Mouse (Mus musculus) lung, postnatal 10 days (tissue): ENCODE results near the gene Ccl25.
"Not testable (repeated sequence)": the region's sequence is repeated elsewhere in the genome, so short reads cannot be mapped to it uniquely, and the experiment has no call there.

Experiments used
- DNase-seq: peaks from one replicate; pipeline ENCODE4 v3.0.0; 2021

Gene Ccl25

GRCm38 (mm10) chr8:4347661-4348060, 22.7 kb downstream of the Ccl25 start:
- peak; percentile 7 for DNase-seq

GRCm38 (mm10) chr8:4348275-4348674, 23.3 kb downstream of the Ccl25 start:
- no peak for DNase-seq

- DNase-seq: no peak
Measured at GRCm38 (mm10) chr8:4349335-4349734, 24.3 kb downstream of the Ccl25 start.

GRCm38 (mm10) chr8:4350618-4351017, 25.6 kb downstream of the Ccl25 start:
- DNase-seq: no peak

- not testable (repeated sequence) for DNase-seq
Measured at GRCm38 (mm10) chr8:4352562-4352961, 27.6 kb downstream of the Ccl25 start.

GRCm38 (mm10) chr8:4353741-4354140, 28.7 kb downstream of the Ccl25 start:
- DNase-seq: no peak

GRCm38 (mm10) chr8:4354516-4354915, 29.5 kb downstream of the Ccl25 start:
- DNase-seq: no peak

- DNase-seq: no peak
Measured at GRCm38 (mm10) chr8:4355455-4355854, 30.4 kb downstream of the Ccl25 start.

- DNase-seq: no peak
Measured at GRCm38 (mm10) chr8:4359362-4359761, 34.4 kb downstream of the Ccl25 start.

GRCm38 (mm10) chr8:4360922-4361321, 35.9 kb downstream of the Ccl25 start:
- no peak for DNase-seq

GRCm38 (mm10) chr8:4366189-4366588, 41.2 kb downstream of the Ccl25 start:
- no peak for DNase-seq

- DNase-seq: no peak
Measured at GRCm38 (mm10) chr8:4367808-4368207, 42.8 kb downstream of the Ccl25 start.

GRCm38 (mm10) chr8:4368470-4368869, 43.5 kb downstream of the Ccl25 start:
- DNase-seq: no peak

GRCm38 (mm10) chr8:4370078-4370477, 45.1 kb downstream of the Ccl25 start:
- peak; percentile 38 for DNase-seq

GRCm38 (mm10) chr8:4372657-4373056, 47.6 kb downstream of the Ccl25 start:
- peak; percentile 24 for DNase-seq

- DNase-seq: no peak
Measured at GRCm38 (mm10) chr8:4401442-4401841, 76.4 kb downstream of the Ccl25 start.

- DNase-seq: peak; percentile 34
Measured at GRCm38 (mm10) chr8:4403960-4404879, 79.2 kb downstream of the Ccl25 start.

GRCm38 (mm10) chr8:4404880-4405261, 79.9 kb downstream of the Ccl25 start:
- peak; percentile 53 for DNase-seq

- not testable (repeated sequence) for DNase-seq
Measured at GRCm38 (mm10) chr8:4408425-4408824, 83.4 kb downstream of the Ccl25 start.
